Mouse (Mus musculus) cerebellum, adult 2 months (tissue): ENCODE results near the gene Ncapd2.

Source experiments
- CTCF ChIP-seq: fragments of 200-500 bp; IDR thresholded peaks from 2 replicates; pipeline ENCODE4 v1.5.1; 2011; ENCODE audit warnings: low read depth, mild to moderate bottlenecking, control low read depth, low read length, moderate library complexity, borderline replicate concordance; ENCODE audit not compliant: insufficient read depth
- POLR2A ChIP-seq: fragments of 200-500 bp; IDR thresholded peaks from 2 replicates; pipeline ENCODE4 v1.6.1; 2011; ENCODE audit warnings: low read length, control low read depth, borderline replicate concordance; ENCODE audit not compliant: insufficient read depth

- no peak for TF ChIP-seq CTCF
- TF ChIP-seq POLR2A: no peak
Observed at GRCm38 (mm10) chr6:125210436-125210835, 18.9 kb upstream of the Ncapd2 start.
